Mouse (Mus musculus) inflammation-experienced regulatory T-cells, adult 6 months (primary cell): ENCODE data around the gene Susd1. TPM values are rescaled to one million over a fixed set of nuclear protein-coding genes. Genes with fewer than 3 reads are reported as not detected.

Experiments
- ATAC-seq: one replicate; pipeline ENCODE4 v1.8.0; 2017
- polyA plus RNA-seq, 3 experiments: library from polyadenylated mRNA; unstranded; fragments of 100-300 nt; shearing (Covaris generic); gene quantifications; one replicate each; pipeline ENCODE4 v1.2.1; 2017

Gene Susd1
- polyA plus RNA-seq, 3 experiments from 2014 or later, result 0.82 to 1.3 TPM; not detected in 1

DNA sequence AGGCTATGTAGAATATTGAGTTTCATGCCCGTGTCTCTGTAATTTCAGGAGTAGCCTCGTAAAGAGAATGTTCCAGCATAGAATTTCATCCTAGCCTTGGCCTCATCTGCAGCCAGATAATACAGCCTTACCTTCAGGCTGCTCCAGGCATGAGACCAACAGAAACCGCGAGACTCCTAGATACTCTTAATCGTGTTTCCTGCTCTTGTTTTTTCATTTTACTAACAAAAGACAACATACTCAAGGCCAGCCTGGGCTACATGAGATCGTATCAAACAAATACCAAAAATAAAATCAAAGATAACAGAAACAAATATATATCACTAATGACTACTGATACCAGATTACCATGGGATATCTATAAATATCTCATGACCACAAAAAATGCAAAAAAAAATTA lies 9.3 kb downstream of the Susd1 start:
- ATAC-seq, result no peak

DNA sequence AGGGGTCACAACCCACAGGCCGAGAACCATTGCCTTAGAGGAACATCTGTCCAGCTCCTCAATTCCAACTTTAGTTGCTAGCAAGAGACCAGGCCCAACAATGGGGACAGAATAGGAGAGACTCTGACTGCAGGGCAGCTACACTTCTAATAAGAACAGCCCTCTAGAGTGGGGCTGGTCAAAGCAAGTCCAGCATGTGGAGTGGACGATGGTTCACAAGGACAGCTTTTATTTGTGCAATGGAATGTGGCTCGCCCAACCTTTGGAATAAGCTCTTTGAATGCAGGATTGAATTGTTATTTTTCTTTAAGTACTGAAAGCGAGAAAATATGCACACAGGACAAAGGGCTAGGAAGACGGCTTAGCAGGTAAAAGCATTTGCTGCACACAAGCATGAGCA lies 12.0 kb downstream of the Susd1 start:
- ATAC-seq, result no peak

DNA sequence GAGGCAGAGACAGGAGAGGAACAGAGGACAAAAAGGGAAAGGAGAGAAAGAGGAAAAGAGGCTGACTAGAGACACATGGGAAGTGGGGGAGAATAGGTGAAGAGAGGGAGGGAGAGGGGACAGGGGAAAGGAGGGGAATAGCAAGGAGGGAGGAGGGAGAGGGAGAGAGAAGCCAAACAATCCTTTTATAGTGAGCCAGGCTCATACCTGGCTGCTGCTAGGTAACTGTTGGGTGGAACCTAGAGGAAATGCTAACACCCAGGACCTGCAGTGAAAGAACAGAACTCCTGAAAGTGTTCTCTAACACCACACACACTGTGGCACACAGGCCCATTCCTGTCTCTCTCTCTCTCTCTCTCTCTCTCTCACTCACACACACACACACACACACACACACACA lies 15.6 kb downstream of the Susd1 start:
- ATAC-seq, result no peak

DNA sequence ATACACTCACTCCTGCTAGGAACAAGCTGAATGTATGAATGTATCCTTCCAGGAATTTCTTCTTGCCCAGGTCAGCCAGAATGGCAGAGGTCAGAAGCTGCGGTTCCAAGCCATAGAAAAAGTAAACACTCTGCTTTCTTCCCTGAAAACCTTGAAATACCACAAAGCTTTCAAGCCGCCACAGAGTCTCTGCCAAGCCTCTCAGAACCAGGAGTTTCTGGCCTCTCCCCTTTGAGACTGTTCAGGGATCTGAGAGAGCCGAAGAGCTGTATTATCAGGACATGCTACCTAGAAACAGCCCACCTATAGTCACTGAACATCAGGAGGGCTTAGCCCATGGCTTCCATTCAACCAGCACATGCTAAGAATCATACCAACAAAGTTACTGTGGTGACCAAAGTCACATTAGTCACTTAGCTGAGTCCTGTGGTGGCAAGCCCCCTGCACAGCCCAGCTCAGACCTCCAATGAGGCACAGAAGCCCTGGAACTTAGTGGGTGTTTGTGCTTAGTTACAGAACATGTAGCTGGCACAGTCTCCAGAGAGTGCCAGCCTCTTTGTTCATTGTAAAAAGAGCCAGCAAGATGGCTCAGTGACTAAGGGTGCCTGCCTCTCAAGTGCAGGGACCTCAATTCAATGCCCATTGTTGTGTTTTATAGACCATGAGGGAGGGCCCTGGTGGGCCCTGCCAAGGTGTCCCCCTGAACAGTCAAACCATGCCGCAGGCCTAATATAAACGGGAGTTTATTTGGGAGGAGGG lies 16.2 kb downstream of the Susd1 start:
- no peak for ATAC-seq

DNA sequence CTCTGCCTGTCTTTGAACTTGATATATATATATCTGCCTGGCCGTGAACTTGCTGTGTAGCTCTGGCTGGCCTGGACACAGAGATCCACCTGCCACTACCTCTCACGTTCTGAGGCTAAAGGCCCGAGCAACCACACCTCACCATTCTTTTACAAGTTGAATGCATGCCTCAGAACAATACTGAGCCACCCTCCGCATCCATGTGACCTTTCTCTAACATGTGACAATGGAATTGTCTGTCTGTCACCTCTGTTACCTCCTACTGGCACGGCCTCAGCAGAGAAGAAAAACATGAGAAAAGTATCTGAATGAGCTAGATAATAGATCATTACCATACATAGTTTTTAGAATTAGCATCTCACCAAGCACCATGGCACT lies 17.1 kb downstream of the Susd1 start:
- no peak for ATAC-seq

DNA sequence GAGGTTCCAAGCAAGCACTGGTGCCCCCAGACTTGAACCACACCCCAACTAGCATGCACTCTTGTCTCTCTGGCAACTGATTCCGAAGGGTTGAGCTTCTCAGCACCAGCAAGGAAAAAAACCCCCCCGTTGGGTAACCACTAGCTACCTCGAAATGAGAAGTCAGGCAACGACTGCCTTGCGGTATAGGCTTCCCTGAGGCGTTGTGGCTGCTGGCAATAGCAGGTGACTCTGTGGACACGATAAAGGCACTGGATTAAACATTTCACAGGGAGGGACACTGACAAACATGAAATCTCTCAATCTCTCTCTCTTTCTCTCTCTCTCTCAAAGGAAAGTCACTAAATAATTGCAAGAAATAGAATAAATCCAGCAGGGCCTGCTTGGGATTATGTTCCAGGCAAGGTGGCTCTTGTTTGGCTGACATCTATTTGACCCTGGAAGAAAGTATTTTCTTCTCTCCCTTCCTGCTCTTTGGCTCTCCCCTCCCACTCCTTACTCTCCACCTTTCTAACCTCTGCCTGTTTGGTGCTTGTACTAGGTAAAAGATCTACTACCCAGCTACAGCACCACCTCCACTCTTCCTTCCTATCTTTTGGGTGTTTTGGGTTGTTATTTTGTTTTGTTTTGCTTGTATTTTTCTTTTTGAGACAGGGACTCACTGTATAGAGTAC lies 17.6 kb downstream of the Susd1 start:
- no peak for ATAC-seq

DNA sequence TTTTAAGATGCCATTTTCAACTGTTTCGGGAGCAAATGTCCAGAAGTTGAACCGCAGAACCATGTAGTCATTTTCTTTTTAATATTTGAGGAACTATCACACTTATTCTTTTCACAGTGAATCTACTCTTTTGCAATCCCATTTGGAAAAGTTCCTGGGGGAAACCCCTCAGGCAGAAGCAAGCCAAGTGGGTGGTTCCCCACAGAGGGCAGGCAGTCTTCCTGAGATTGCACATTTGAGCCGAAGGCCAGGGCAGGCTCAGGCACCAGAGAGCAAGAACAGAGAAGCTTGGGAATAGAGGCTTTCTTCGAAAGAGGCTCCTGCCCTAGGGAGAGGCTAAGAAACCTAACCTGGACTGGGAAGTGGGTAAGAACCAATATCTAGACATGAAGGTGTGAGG lies 19.2 kb downstream of the Susd1 start:
- ATAC-seq, result no peak

DNA sequence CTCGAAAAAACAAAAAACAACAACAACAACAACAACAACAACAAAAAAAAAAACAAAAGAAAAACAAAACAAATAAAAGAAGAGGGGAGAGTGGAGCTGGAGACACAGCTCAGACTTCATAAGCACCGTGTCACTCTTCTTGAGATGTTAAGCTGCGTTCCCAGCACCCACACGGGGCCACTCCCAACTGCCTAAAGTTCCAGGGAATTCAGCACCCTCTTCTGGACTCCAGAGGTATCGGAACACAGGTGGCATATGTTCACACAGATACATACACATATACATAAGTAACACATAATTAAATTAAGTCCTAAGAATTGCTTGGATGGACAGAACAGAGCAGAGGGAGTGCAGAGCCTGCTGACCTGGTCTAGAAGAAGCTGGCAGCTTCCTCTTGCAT lies 25.0 kb downstream of the Susd1 start:
- no peak for ATAC-seq

DNA sequence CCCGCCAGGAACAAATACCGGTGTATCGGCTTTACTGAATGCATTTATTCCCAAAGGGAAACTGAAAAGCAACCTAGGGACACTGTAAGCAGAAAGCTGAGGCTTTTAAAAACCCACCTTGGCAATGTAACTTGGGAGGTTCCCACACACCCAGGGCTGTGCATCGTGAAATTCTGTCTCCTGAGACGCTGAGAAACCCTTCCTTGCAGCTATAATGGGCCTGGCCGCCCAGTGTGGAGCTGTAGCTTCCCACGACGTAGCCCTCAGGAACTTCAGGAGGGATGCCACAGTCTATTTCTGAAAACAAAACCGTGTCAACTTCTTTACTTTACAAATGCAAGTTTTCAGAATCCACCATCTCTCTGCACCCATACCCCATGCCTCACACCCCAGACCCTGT lies 27.3 kb downstream of the Susd1 start:
- no peak for ATAC-seq

DNA sequence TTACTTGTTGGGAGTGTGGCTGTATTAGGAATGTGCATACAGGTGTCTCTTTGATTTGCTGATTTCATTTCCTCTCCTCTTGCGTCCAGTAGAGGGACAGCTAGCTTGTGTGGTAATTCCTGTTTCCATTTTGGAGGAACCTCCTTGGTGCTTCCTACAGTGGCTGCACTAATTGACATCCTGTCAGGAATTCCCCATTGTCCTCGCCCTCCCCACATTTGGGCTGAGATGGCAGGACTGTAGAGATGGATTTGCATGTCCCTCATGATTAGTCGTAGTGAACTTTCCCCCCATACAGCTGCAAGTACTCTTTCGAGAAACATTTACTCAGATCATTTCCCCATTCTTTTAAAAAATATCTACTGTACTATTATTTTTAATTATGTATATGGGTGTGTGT lies 30.7 kb downstream of the Susd1 start:
- no peak for ATAC-seq

DNA sequence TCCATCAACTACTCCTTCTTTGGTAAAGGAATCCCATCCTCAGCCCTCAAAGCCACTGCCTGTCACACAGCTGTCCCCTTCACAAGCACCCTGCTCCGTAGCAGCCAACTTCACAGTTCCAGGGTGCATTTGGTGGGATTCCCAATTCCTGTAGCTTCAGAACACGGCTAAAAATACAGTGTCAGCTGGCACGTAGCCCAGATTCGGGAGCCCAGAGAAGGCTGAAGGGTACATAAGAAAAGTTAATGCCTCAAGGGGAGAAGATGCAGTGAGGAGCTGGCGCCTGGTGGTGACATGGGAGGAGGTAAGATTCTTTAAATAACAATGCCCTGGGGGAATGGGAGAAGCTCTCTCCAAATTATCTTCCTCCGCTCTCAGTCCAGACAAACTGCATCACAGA lies 34.1 kb downstream of the Susd1 start:
- ATAC-seq, result no peak

DNA sequence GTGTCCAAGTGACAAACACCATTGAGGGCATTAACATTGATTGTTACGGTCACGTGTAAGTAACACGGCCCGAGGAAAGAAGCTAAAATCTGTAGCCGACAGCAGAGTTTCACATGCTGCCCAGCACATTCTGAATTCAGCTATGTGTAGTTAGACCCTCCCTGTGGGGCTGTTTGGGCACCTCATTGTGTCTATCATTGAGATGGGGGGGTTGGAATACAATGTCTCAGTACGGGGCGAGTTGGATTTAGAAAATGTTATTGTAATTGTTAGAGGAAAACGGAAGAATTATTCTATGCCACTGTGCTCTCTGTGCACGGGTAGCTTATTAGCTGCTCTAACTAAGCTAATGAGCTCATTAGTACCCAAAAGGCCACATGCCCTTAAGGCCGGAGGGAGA lies 37.5 kb downstream of the Susd1 start:
- no peak for ATAC-seq

DNA sequence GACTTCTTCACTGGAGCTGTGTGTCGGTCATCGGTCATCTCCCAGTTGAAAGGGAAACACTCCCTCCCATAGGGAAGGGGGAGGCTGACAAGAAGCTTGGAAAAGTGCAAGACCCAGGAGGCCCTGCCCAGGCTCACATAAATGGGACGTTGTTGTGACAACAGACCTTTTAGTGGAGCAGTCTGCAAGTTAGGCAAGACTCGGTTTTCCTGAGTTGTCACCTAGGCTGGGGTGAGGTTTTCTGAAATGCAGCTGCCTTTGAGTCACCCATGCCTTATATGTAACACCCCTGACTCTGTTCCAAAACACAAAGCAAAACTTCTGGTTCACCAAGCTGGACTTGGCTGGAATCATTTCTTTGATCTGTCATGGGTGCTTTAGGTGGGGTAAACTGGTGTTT lies 39.1 kb downstream of the Susd1 start:
- no peak for ATAC-seq

DNA sequence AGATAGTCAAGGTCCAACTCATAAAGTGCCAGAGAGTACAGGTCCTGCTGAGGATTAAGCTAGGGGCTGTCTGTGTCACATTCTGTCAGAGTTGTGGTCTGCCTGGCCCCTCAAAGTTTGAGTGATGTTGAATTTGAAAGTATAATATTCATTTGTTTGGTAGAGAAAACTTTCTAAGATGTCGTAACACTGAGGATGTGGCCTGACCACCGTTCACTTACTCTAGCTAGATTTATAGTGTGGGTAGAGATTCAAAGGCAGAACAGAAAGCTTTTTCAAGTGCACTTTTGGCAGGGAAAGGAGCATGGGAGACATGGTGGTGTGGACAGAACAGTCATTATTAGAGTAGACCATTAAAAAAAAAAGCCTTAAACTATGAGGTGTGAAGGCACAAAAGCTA lies 42.9 kb downstream of the Susd1 start:
- ATAC-seq, result no peak

DNA sequence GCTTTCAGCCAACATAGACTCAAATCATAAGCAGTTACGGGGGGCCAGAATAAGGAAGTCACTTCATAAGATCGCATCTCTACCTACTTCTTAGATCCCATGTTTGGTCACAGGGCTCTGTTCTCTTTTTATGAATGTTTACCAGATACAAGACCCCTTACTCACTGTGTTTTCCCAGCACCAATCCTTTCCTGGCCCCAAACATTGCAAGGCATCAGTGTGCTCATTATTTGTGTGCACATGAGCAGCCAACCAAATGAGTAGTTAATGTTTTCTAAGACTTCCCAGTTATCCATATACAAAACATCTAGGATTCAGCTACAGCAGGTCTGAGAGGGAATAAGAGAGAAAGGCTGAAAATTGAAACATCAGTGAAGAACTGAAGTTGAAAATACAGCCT lies 44.3 kb downstream of the Susd1 start:
- ATAC-seq, result no peak

DNA sequence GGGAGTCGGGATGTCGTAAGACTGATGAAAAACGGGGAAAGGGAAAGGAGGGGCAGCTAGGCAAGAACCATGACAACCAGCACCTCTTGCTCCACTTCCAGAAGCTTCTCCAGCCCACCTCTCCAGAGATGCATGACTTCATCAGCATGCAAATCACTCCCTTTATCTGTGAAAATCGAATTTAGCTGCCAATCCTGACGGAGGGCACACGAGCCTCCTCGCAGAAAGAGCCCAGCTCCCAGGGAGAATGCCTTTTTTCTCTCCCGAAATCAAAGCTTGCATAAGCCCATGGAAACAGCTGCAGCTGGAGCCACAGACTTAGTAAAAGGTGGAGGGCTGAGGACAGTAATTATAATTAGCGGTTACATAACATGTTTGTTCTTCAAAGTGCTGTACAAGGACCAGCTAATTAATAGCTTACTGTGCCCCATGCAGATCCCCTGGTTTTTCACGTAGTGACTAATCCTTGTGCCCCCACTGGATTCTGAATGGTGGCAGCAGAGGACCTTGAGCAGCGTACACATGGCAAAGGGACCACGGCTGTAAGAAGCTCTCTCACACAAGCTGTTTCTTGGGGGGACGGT lies 49.9 kb downstream of the Susd1 start:
- no peak for ATAC-seq

DNA sequence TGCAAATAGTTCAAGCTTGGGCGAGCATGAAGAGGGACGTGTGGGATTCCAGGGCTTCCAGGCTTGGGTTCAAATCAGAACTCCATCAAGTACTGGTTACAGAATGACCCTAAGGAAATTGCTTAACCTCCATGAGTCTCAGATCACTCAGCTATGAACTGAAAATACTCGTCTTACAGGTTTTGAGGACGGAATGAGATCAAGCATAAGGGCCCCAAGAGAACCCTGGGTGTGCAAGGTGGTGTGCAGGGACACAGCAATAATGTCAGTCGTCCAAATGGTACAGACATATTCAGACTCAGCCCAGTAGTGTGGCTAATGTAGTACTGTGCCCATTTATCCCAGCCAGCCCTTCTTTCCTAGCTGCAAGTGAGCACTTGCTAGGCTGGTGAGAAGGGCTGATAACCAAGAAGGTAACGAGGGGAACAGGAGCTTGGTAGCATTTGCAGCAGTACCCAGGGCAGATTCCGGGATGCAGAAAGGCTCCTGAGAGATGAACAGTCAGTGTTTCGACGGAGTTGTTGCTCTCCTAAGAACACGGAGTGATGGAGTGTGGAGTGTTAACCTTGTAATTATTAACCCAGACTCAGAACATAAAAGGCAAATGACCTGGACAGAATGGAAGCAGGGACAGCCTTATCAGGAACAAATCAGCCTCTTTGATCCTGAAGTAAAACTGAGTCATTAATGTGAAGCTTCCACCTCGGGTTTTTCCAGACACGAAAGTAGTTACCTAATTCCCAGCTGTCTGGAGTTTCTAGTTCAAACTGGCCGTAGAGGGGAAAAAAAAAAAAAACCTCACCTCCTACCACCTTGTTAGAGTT lies 50.8 kb downstream of the Susd1 start:
- ATAC-seq, result no peak

DNA sequence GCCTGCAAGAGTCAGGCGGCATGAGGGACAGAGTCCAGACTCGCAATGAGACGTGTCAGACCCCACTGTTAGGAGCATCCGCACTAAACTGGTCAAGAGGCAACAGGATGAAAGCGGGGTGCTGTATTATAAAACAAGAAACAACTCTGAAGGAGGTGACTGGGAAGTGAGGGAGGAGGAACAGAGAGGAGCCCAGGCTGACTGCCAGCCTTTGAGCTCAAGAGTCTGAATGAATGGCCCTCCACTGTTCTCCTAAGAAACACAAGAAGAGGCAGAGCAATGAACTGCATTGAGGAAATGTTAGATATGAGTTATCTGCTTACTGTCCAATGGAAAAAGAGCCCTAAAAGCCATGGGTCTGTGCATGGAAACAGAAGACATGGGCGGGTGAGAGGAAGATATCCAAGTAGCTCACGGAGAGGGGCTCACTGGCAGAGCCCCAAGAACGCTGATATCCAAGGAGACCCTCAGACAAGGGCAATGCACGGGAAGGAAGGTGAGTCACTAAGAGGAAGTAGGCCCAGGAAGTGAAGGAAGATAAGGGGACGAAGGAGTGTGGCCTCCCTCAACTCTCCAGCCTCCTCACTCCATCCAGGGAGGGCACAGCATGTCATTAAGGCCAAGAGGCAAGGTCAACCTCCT lies 53.1 kb downstream of the Susd1 start:
- no peak for ATAC-seq

DNA sequence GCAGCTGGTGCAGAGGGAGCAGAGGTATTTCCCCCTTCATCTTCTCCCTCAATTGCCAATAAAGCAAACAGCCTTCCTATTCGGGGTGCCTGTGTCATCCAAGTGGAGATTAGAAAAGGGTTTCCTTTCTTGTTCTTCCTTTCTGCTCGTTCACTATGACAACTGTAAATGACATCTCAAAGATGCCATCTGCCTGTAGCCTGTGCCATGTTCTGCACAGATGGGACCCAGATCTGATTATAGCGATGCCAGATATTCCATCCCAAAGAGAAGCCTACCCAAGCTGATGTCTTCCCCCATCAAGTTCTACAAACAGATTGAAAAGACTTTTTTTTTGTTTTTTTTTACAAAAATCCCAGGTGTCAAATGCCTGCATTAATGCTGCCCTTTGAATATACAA lies 54.6 kb downstream of the Susd1 start:
- ATAC-seq, result no peak

DNA sequence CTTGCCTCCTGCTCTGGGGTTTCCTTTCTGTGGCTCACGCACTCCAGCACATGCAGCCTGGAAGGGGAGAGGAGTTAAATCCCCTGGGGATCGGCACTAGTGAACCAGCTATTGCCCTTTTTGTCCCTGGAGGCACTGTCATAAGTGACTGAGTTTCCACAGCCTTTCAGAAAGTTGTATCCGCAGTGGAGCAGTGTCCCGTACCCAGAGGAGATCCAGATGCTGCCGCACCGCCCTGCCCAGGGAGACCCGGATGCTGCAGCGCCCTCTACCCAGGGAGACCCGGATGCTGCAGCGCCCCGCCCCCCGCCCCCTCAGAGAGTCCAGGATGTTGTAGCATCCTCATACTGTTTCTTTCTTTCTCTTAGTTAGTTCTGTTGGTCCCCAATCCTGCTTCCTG lies 56.3 kb downstream of the Susd1 start:
- no peak for ATAC-seq

DNA sequence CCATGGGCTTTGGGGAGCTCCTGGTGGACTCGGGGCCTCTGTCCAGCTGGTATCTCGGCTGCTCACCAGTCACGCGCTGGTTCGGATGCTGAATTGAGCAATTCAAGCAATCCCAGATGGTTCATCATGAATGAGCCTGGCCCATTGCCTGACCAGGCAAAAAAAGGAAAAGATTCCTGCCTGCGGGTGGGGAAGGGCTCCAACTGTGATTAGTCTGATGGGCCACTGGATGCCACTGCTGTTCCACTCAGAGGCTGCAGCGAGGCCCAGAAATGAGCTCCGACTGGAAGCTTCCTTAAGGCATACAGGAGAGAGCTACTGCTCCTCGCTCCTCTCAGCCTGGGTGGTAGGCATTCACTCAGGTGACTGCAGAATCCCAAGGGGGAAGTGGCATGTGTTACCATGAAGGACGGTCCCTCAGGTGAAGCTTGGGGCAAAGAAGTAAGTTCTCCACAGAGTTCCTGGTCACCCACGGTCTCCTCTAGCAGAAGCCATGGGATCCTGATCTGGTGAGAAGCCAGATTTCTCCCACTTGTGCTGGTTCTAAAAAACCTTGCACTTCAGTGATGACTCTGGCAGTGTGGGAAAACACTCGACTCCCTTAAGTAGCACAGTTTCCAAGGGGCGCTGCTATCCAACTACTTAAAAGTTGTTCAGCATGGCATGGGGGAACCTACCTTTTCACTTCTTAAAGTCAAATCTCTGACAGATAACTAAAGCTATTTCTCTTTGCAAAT lies 57.3 kb downstream of the Susd1 start:
- ATAC-seq, result no peak

DNA sequence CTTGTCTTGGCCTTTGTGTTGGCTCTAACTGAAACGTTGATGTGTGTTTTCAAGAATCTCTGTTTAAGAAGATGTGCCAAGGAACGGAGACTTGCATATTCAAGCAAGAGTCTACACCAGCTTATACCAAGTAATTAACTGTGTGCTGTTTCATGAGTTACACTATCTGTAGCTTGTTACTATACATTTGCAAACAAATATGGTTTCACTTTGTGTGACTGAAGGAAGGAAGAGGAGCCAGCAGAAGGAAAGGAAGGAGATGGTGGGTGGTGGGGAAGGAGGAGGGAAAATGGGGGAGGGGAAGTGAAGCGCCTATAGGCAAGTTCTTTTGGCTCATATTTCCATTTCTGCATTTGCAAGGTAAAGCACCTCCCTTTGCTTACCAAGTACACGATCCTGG lies 58.0 kb downstream of the Susd1 start:
- ATAC-seq, result no peak
